In genomic region chr15:74197566-74198082, GRCm38 (mm10) we compare ENCODE assay signal across 17 mouse cellular contexts.
"Had no signal": no experiment of that assay in that cellular context is flagged by ENCODE, and none has a peak within 500 bp of the region (broad histone marks: within the 10 kb centered on the region; RNA-seq: fewer than 3 reads in every experiment).

No protein-coding gene starts in this region.

- DNase-seq: lung, adult 18-20 months; lung, embryonic 14.5 days; lung, postnatal 10 days; lung, postnatal 4 days; midbrain, embryonic 14.5 days; right cerebral cortex, adult 18-20 months; right cerebral cortex, postnatal 25 days; right cerebral cortex, postnatal 4 days; spleen, adult 18-20 months; thymus, adult 18-20 months; thymus, postnatal 14 days; thymus, postnatal 36 days had no signal

- H3K36me3 ChIP-seq: midbrain, embryonic 10.5 days; neural tube, embryonic 13.5 days; neural tube, embryonic 15.5 days had no signal

- ATAC-seq: midbrain, embryonic 16.5 days had no signal

- H3K27ac ChIP-seq: midbrain, embryonic 10.5 days; neural tube, embryonic 13.5 days; neural tube, embryonic 15.5 days had no signal

- H3K4me3 ChIP-seq: midbrain, embryonic 10.5 days; myocyte; neural tube, embryonic 13.5 days; neural tube, embryonic 15.5 days had no signal

- H3K9ac ChIP-seq: lung, embryonic 14.5 days; neural tube, embryonic 13.5 days; neural tube, embryonic 15.5 days had no signal

- H3K4me2 ChIP-seq: lung, embryonic 14.5 days; neural tube, embryonic 13.5 days; neural tube, embryonic 15.5 days had no signal

- H3K9me3 ChIP-seq: midbrain, embryonic 10.5 days; neural tube, embryonic 13.5 days; neural tube, embryonic 15.5 days had no signal
